Mouse (Mus musculus) heart, embryonic 10.5 days (tissue): ENCODE data around the gene Gm21294. TPM values are rescaled to one million over a fixed set of nuclear protein-coding genes. Genes with fewer than 3 reads are reported as not detected.
"Not testable (repeated sequence)": the region's sequence is repeated elsewhere in the genome, so short reads cannot be mapped to it uniquely, and the experiment has no call there.

Experiments
- DNase-seq: peaks from one replicate; pipeline ENCODE4 v3.0.0-alpha.2; 2017; ENCODE audit warnings: low spot score
- H3K27ac ChIP-seq: fragments of 300-500 bp; sonication (generic); 2 replicates; pipeline ENCODE4 v1.5.1; 2016; ENCODE audit warnings: mild to moderate bottlenecking
- H3K27me3 ChIP-seq: fragments of 300-500 bp; sonication (generic); 2 replicates; pipeline ENCODE4 v1.6.1; 2016; ENCODE audit warnings: mild to moderate bottlenecking; ENCODE audit not compliant: poor library complexity, insufficient read depth, severe bottlenecking
- H3K36me3 ChIP-seq: fragments of 300-500 bp; sonication (generic); 2 replicates; pipeline ENCODE4 v1.6.1; 2016; ENCODE audit warnings: mild to moderate bottlenecking, moderate library complexity
- H3K4me1 ChIP-seq: fragments of 300-500 bp; sonication (generic); 2 replicates; pipeline ENCODE4 v1.6.1; 2016; ENCODE audit warnings: mild to moderate bottlenecking
- H3K4me3 ChIP-seq: fragments of 300-500 bp; sonication (generic); 2 replicates; pipeline ENCODE4 v1.5.1; 2016; ENCODE audit warnings: mild to moderate bottlenecking, moderate library complexity
- H3K9me3 ChIP-seq: fragments of 300-500 bp; sonication (generic); 2 replicates; pipeline ENCODE4 v1.6.1; 2016; ENCODE audit warnings: mild to moderate bottlenecking, moderate library complexity
- WGBS: fragments of 180-500 bp; shearing (Covaris S2); methylation state at CpG from one replicate; pipeline ENCODE4 v1.1.7; 2016; 5-methylcytosine and 5-hydroxymethylcytosine counted together
- polyA plus RNA-seq: library from polyadenylated mRNA; unstranded; fragments of >200 nt; fragmentation: Nextera tagmentation; extraction: Ambion mirVana; gene quantifications from 2 replicates; pipeline ENCODE4 v1.2.1, GENCODE M21; 2016

Gene Gm21294
- not detected in 2 replicates for polyA plus RNA-seq

DNA sequence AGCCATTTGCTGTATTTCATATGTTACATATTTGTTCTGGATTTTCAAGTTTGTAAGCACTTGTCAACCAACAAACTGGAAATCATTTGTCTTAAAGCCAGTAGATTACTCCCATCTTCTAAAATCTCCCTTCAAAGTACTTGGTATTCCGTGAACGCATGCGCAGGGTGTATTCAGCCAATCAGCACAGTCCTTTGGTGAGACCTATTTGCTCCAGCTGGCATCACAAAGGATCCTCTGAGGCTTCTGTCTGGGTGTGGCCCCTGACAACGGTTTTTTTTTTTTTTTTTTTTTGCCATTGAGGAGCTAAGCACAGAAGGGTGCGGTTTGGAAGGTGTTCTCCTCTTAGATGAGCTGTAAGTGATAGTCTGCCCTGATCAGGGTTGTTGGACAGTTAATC lies at the start of gene Gm21294:
Gene Gm21294, plus strand, starts transcription at position 301 of the 400 bp plus-strand sequence.
- H3K27ac ChIP-seq, H3K27me3 ChIP-seq, H3K9me3 ChIP-seq, DNase-seq, H3K4me1 ChIP-seq, H3K36me3 ChIP-seq, H3K4me3 ChIP-seq: not testable (repeated sequence)
- no CpG with 5 or more reads among the region's 5 CpGs for WGBS

DNA sequence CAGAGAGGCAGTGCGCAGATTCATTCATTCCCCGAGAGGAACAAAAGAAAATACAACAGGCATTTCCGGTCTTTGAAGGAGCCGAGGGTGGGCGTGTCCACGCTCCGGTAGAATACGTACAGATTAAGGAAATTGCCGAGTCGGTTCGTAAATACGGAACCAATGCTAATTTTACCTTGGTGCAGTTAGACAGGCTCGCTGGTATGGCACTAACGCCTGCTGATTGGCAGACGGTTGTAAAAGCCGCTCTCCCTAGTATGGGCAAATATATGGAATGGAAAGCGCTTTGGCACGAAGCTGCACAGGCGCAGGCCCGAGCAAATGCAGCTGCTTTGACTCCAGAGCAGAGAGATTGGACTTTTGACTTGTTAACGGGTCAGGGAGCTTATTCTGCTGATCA lies 73.6 kb downstream of the Gm21294 start:
- H3K9me3 ChIP-seq, DNase-seq, H3K4me3 ChIP-seq, H3K27me3 ChIP-seq, H3K27ac ChIP-seq, H3K36me3 ChIP-seq, H3K4me1 ChIP-seq: not testable (repeated sequence)
- 83% methylated on average over 5 of the region's 21 CpGs for WGBS
